Mouse (Mus musculus): ENCODE data around the gene Nvl. TPM values are rescaled to one million over a fixed set of nuclear protein-coding genes. Genes with fewer than 3 reads are reported as not detected.

Gene Nvl
- polyA plus RNA-seq (2014; fragmentation: Nextera tagmentation; extraction: Ambion mirVana), result 25.4 and 25.6 TPM in 2 replicates

GRCm38 (mm10) chr1:181143950-181144836, at the start of gene Nvl, which contains the start of gene Cnih4:
Gene Nvl, minus strand, starts transcription at chr1:181144204.
Gene Cnih4, plus strand, starts transcription at chr1:181144693.
- peak; percentile 97 for ATAC-seq (replicated peaks; ENCODE audit: insufficient number of reproducible peaks, low FRiP score, low TSS enrichment)
- H3K4me3 ChIP-seq (ENCODE audit: low read depth, low read length), result peak within 1 kb of the TSS; percentile 85
- peak within 1 kb of the TSS; percentile 83 for H3K9ac ChIP-seq (ENCODE audit: low read depth, low read length)
- H3K36me3 ChIP-seq (ENCODE audit: control insufficient read depth, insufficient read depth, low read length), result peaks cover 3% of the 10 kb centered on the region
- H3K4me2 ChIP-seq, result peak within 1 kb of the TSS; percentile 60
- no peaks in the 10 kb centered on the region for H3K9me3 ChIP-seq (replicated peaks; ENCODE audit: control insufficient read depth, low read length)
- no peaks in the 10 kb centered on the region for H3K27me3 ChIP-seq (ENCODE audit: control insufficient read depth, insufficient read depth, low read length)
- peaks cover 6% of the 10 kb centered on the region for H3K4me1 ChIP-seq (ENCODE audit: control insufficient read depth, insufficient read depth, low read length)
- WGBS (ENCODE audit: insufficient replicate concordance), result under 1% methylated on average over 52 of the region's 52 CpGs
- peak within 1 kb of the TSS; percentile 86 for H3K27ac ChIP-seq (ENCODE audit: low read depth, low read length)

GRCm38 (mm10) chr1:181188925-181189324, 44.9 kb upstream of the Nvl start:
- no peak overlapping the region for H3K27ac ChIP-seq (ENCODE audit: low read depth, low read length)
- H3K27me3 ChIP-seq (ENCODE audit: control insufficient read depth, insufficient read depth, low read length), result no peaks in the 10 kb centered on the region
- no peak overlapping the region for H3K4me2 ChIP-seq
- no peak for ATAC-seq (replicated peaks; ENCODE audit: insufficient number of reproducible peaks, low FRiP score, low TSS enrichment)
- 87% methylated on average over 4 of the region's 4 CpGs for WGBS (ENCODE audit: insufficient replicate concordance)
- H3K36me3 ChIP-seq (ENCODE audit: control insufficient read depth, insufficient read depth, low read length), result peaks cover 49% of the 10 kb centered on the region
- no peaks in the 10 kb centered on the region for H3K4me1 ChIP-seq (ENCODE audit: control insufficient read depth, insufficient read depth, low read length)
- no peak overlapping the region for H3K9ac ChIP-seq (ENCODE audit: low read depth, low read length)
- no peak overlapping the region for H3K4me3 ChIP-seq (ENCODE audit: low read depth, low read length)
- H3K9me3 ChIP-seq (replicated peaks; ENCODE audit: control insufficient read depth, low read length), result no peaks in the 10 kb centered on the region

GRCm38 (mm10) chr1:181170210-181170609, 26.2 kb upstream of the Nvl start:
- no peak for ATAC-seq (replicated peaks; ENCODE audit: insufficient number of reproducible peaks, low FRiP score, low TSS enrichment)
- Histone ChIP-seq H3K9me3 (replicated peaks; ENCODE audit: control insufficient read depth, low read length) (no peaks in the 10 kb centered on the region), H3K9ac (ENCODE audit: low read depth, low read length) (no peak overlapping the region), H3K4me3 (ENCODE audit: low read depth, low read length) (no peak overlapping the region), H3K4me1 (ENCODE audit: control insufficient read depth, insufficient read depth, low read length) (no peaks in the 10 kb centered on the region), H3K4me2 (no peak overlapping the region), H3K27me3 (ENCODE audit: control insufficient read depth, insufficient read depth, low read length) (no peaks in the 10 kb centered on the region), H3K36me3 (ENCODE audit: control insufficient read depth, insufficient read depth, low read length) (peaks cover 15% of the 10 kb centered on the region), H3K27ac (ENCODE audit: low read depth, low read length) (no peak overlapping the region)
- 82% methylated on average over 8 of the region's 8 CpGs for WGBS (ENCODE audit: insufficient replicate concordance)

- Histone ChIP-seq H3K36me3 (ENCODE audit: control insufficient read depth, insufficient read depth, low read length) (peaks cover 23% of the 10 kb centered on the region), H3K4me3 (ENCODE audit: low read depth, low read length) (no peak overlapping the region), H3K4me2 (no peak overlapping the region), H3K4me1 (ENCODE audit: control insufficient read depth, insufficient read depth, low read length) (no peaks in the 10 kb centered on the region), H3K9ac (ENCODE audit: low read depth, low read length) (no peak overlapping the region), H3K27me3 (ENCODE audit: control insufficient read depth, insufficient read depth, low read length) (no peaks in the 10 kb centered on the region), H3K27ac (ENCODE audit: low read depth, low read length) (no peak overlapping the region), H3K9me3 (replicated peaks; ENCODE audit: control insufficient read depth, low read length) (no peaks in the 10 kb centered on the region)
- ATAC-seq (replicated peaks; ENCODE audit: insufficient number of reproducible peaks, low FRiP score, low TSS enrichment), result no peak
- WGBS (ENCODE audit: insufficient replicate concordance), result 72% methylated on average over 3 of the region's 3 CpGs
Observed at GRCm38 (mm10) chr1:181168377-181168776, 24.4 kb upstream of the Nvl start.

GRCm38 (mm10) chr1:181167816-181168215, 23.8 kb upstream of the Nvl start:
- Histone ChIP-seq H3K27ac (ENCODE audit: low read depth, low read length) (no peak overlapping the region), H3K27me3 (ENCODE audit: control insufficient read depth, insufficient read depth, low read length) (no peaks in the 10 kb centered on the region), H3K4me1 (ENCODE audit: control insufficient read depth, insufficient read depth, low read length) (no peaks in the 10 kb centered on the region), H3K36me3 (ENCODE audit: control insufficient read depth, insufficient read depth, low read length) (peaks cover 26% of the 10 kb centered on the region), H3K4me3 (ENCODE audit: low read depth, low read length) (no peak overlapping the region), H3K9me3 (replicated peaks; ENCODE audit: control insufficient read depth, low read length) (no peaks in the 10 kb centered on the region), H3K9ac (ENCODE audit: low read depth, low read length) (no peak overlapping the region), H3K4me2 (no peak overlapping the region)
- ATAC-seq (replicated peaks; ENCODE audit: insufficient number of reproducible peaks, low FRiP score, low TSS enrichment), result no peak
- 85% methylated on average over 2 of the region's 2 CpGs for WGBS (ENCODE audit: insufficient replicate concordance)

- peak overlapping the region; percentile 94 for H3K9ac ChIP-seq (ENCODE audit: low read depth, low read length)
- no peaks in the 10 kb centered on the region for H3K27me3 ChIP-seq (ENCODE audit: control insufficient read depth, insufficient read depth, low read length)
- H3K36me3 ChIP-seq (ENCODE audit: control insufficient read depth, insufficient read depth, low read length), result peaks cover 4% of the 10 kb centered on the region; the same call in 1 of the 2 replicates
- H3K4me3 ChIP-seq (ENCODE audit: low read depth, low read length), result peak overlapping the region; percentile 87
- H3K27ac ChIP-seq (ENCODE audit: low read depth, low read length), result peak overlapping the region; percentile 79; the same call in 1 of the 2 replicates
- no peak for ATAC-seq (replicated peaks; ENCODE audit: insufficient number of reproducible peaks, low FRiP score, low TSS enrichment)
- H3K4me2 ChIP-seq, result peak overlapping the region; percentile 79
- 38% methylated on average over 5 of the region's 5 CpGs for WGBS (ENCODE audit: insufficient replicate concordance)
- H3K4me1 ChIP-seq (ENCODE audit: control insufficient read depth, insufficient read depth, low read length), result peaks cover 4% of the 10 kb centered on the region; the same call in 1 of the 2 replicates
- no peaks in the 10 kb centered on the region for H3K9me3 ChIP-seq (replicated peaks; ENCODE audit: control insufficient read depth, low read length)
Observed at GRCm38 (mm10) chr1:181151541-181151940, 7.5 kb upstream of the Nvl start.

GRCm38 (mm10) chr1:181150827-181151534, 7.0 kb upstream of the Nvl start:
- Histone ChIP-seq H3K36me3 (ENCODE audit: control insufficient read depth, insufficient read depth, low read length) (peaks cover 4% of the 10 kb centered on the region; the same call in 1 of the 2 replicates), H3K9me3 (replicated peaks; ENCODE audit: control insufficient read depth, low read length) (no peaks in the 10 kb centered on the region), H3K9ac (ENCODE audit: low read depth, low read length) (peak overlapping the region; percentile 94), H3K27me3 (ENCODE audit: control insufficient read depth, insufficient read depth, low read length) (no peaks in the 10 kb centered on the region), H3K27ac (ENCODE audit: low read depth, low read length) (peak overlapping the region; percentile 79), H3K4me1 (ENCODE audit: control insufficient read depth, insufficient read depth, low read length) (peaks cover 4% of the 10 kb centered on the region; the same call in 1 of the 2 replicates), H3K4me3 (ENCODE audit: low read depth, low read length) (peak overlapping the region; percentile 87), H3K4me2 (peak overlapping the region; percentile 79)
- peak; percentile 90 for ATAC-seq (replicated peaks; ENCODE audit: insufficient number of reproducible peaks, low FRiP score, low TSS enrichment)
- under 1% methylated on average over 50 of the region's 59 CpGs for WGBS (ENCODE audit: insufficient replicate concordance)

GRCm38 (mm10) chr1:181150431-181150826, 6.4 kb upstream of the Nvl start:
- Histone ChIP-seq H3K27me3 (ENCODE audit: control insufficient read depth, insufficient read depth, low read length) (no peaks in the 10 kb centered on the region), H3K27ac (ENCODE audit: low read depth, low read length) (peak overlapping the region; percentile 79; the same call in 1 of the 2 replicates), H3K4me3 (ENCODE audit: low read depth, low read length) (peak overlapping the region; percentile 87; the same call in 1 of the 2 replicates), H3K9ac (ENCODE audit: low read depth, low read length) (no peak overlapping the region), H3K4me1 (ENCODE audit: control insufficient read depth, insufficient read depth, low read length) (peaks cover 4% of the 10 kb centered on the region; the same call in 1 of the 2 replicates), H3K36me3 (ENCODE audit: control insufficient read depth, insufficient read depth, low read length) (peaks cover under 1% of the 10 kb centered on the region; the same call in 1 of the 2 replicates), H3K9me3 (replicated peaks; ENCODE audit: control insufficient read depth, low read length) (no peaks in the 10 kb centered on the region), H3K4me2 (no peak overlapping the region; the same call in 1 of the 2 replicates)
- 62% methylated on average over 3 of the region's 3 CpGs for WGBS (ENCODE audit: insufficient replicate concordance)
- peak; percentile 12; the same call in 1 of the 2 replicates for ATAC-seq (replicated peaks; ENCODE audit: insufficient number of reproducible peaks, low FRiP score, low TSS enrichment)

All from heart, embryonic 11.5 days (tissue).